Mouse (Mus musculus) ovary, adult 2 months (tissue): Measurements from ENCODE around the gene Wdr47. TPM values are rescaled to one million over a fixed set of nuclear protein-coding genes. Genes with fewer than 3 reads are reported as not detected.

Source experiments
- polyA plus RNA-seq: library from polyadenylated mRNA; depleted of rRNA; stranded (reverse); fragments of >200 nt; gene quantifications from 2 replicates; pipeline ENCODE4 v1.2.3, GENCODE M21; 2012; rRNA removed

The Wdr47 gene
- 5.7 and 5.9 TPM in 2 replicates for polyA plus RNA-seq

DNA sequence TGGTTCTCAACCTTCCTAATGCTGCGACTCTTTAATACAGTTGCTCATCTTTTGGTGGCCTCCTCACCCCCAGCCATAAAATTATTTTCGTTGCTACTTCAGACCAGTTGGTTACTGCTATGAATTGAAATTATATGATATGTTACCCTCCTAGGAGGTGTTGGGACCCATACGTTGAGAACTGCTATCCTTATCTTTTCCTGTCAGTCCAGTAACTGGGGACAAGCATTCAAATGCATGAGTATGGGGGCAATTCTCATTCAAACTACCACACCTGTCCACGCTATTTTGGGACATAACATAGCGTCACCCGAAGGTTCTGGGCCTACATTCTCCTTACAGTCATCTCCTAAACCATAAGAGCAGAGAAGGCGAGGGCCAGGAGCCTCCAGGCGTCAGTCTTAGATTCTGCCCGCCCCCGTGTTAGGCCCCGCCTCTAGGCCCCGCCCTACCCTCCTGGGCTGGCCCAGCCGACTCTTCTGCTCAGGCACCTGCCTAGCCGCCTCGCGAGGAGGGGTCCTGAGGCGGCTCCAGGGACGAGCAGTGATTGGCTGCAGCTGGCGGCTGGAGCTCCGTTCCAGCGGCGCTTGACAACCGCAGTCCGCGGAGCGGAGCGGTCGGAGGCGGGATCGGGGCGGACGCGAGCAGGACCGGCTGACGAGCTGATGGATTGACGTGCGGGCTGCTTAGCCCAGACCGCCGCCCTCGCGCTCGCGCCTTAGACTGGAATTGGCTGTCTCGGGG, at the start of gene Wdr47:
Gene Wdr47 (plus strand): TSS at position 494 of the 744 bp plus-strand sequence.

GRCm38 (mm10) chr3:108562133-108562730, 28.8 kb upstream of the Wdr47 start, which contains the start of gene Tmem167b:
Gene Tmem167b (minus strand): TSS chr3:108562466.

GRCm38 (mm10) chr3:108571443-108572294, 19.4 kb upstream of the Wdr47 start, which contains the start of gene Taf13:
Gene Taf13 (plus strand): TSS chr3:108571698.

DNA sequence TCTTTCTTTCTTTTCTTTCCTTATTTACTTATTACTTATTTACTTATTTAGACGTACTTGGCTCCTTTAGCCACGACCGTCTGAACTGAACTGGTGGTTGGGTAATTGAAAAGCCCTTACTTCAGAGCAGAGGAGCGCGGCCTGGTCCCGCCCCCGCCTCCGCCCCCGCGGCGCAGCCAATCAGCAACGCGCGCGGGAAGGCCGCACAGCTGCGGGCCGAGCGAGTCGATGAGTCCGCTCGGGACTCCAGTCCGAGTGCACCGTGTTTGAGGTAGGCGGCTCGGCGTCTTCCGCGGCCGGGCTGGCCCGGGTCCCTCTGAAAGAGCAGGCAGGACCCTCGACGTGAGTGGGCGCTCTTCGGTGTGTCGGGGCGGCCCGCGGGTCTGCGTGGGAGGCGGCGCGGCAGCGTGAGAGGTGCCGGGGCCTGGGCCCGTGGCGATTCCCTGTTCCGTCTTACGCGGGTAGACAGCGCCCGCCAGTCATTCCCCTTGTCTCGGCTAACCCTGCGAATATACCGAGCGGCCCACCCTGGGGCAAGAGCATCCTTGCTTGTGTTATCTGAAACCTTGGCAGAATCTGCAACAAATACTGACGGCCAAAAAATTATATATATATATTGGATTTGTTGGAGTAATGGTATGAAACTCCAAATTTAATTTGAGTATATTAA, 62.8 kb downstream of the Wdr47 start, which contains the start of gene Clcc1:
Gene Clcc1 (plus strand): TSS at position 204 of the 670 bp plus-strand sequence.

Other genes starting within 250 kb of the Wdr47 start
- not detected in 2 replicates for gene Mybphl, start 226.4 kb upstream of the Wdr47 start, polyA plus RNA-seq
- 8.1 and 12.4 TPM in 2 replicates for gene Psrc1, start 207.4 kb upstream of the Wdr47 start, polyA plus RNA-seq
- 35.2 and 37.0 TPM in 2 replicates for gene Celsr2, start 175.7 kb upstream of the Wdr47 start, polyA plus RNA-seq
- 28.4 and 31.9 TPM in 2 replicates for gene Sars, start 146.1 kb upstream of the Wdr47 start, polyA plus RNA-seq
- gene 1700013F07Rik, start 57.1 kb upstream of the Wdr47 start, polyA plus RNA-seq: 2.6 and 4.2 TPM in 2 replicates
- 4.6 and 6.4 TPM in 2 replicates for gene 5330417C22Rik, start 54.7 kb upstream of the Wdr47 start, polyA plus RNA-seq
- gene Tmem167b, start 28.8 kb upstream of the Wdr47 start, polyA plus RNA-seq: 2.6 and 2.7 TPM in 2 replicates
- 0.78 and 1.5 TPM in 2 replicates for gene Taf13, start 19.6 kb upstream of the Wdr47 start, polyA plus RNA-seq
- 29.8 and 31.1 TPM in 2 replicates for gene Clcc1, start 62.6 kb downstream of the Wdr47 start, polyA plus RNA-seq
- 3.4 and 3.5 TPM in 2 replicates for gene Gpsm2, start 131.0 kb downstream of the Wdr47 start, polyA plus RNA-seq
- gene Aknad1, start 148.4 kb downstream of the Wdr47 start, polyA plus RNA-seq: 0.10 and 0.25 TPM in 2 replicates
- 5.0 and 5.8 TPM in 2 replicates for gene Stxbp3, start 249.2 kb downstream of the Wdr47 start, polyA plus RNA-seq